Mouse (Mus musculus) thymus, adult 2 months (tissue): ENCODE data around the gene Luc7l2.

Experiments used
- CTCF ChIP-seq: fragments of 200-500 bp; IDR thresholded peaks from 2 replicates; pipeline ENCODE4 v1.5.1; 2012; ENCODE audit warnings: mild to moderate bottlenecking, control low read depth, low read length, moderate library complexity, borderline replicate concordance; ENCODE audit not compliant: control insufficient read depth, poor library complexity, insufficient read depth; ENCODE audit errors: extremely low read depth
- POLR2A ChIP-seq: fragments of 200-500 bp; IDR thresholded peaks from 2 replicates; pipeline ENCODE4 v1.6.1; 2012; ENCODE audit warnings: mild to moderate bottlenecking, low read length, control low read depth, moderate library complexity; ENCODE audit not compliant: control insufficient read depth, poor library complexity, insufficient read depth; ENCODE audit errors: extremely low read depth

GRCm38 (mm10) chr6:38580112-38580857, 29.2 kb downstream of the Luc7l2 start:
- no peak for TF ChIP-seq POLR2A
- no peak for TF ChIP-seq CTCF
